Mouse (Mus musculus): ENCODE data around the gene Tpgs1. TPM values are rescaled to one million over a fixed set of nuclear protein-coding genes. Genes with fewer than 3 reads are reported as not detected.

Gene Tpgs1
- polyA plus RNA-seq, 1 experiment = 36.2 TPM

GRCm38 (mm10) chr10:79638486-79639204 lies 30.5 kb upstream of the Tpgs1 start:
- TF ChIP-seq CTCF (IDR thresholded peaks at IDR 0.05; ENCODE audit: low read depth, low read length) (no peak), POLR2A (IDR thresholded peaks at IDR 0.05; ENCODE audit: borderline replicate concordance, low read depth, low read length) (no peak)
- no peak overlapping the region for H3K4me3 ChIP-seq (ENCODE audit: insufficient read depth, low read length)
- no peak overlapping the region for H3K27ac ChIP-seq (ENCODE audit: insufficient read depth, low read depth, low read length)

GRCm38 (mm10) chr10:79645711-79646110 lies 23.5 kb upstream of the Tpgs1 start, which contains the start of gene Odf3l2:
Gene Odf3l2, minus strand, starts transcription at chr10:79645738.
- TF ChIP-seq POLR2A (IDR thresholded peaks at IDR 0.05; ENCODE audit: borderline replicate concordance, low read depth, low read length) (no peak), CTCF (IDR thresholded peaks at IDR 0.05; ENCODE audit: low read depth, low read length) (no peak)
- Histone ChIP-seq H3K4me3 (ENCODE audit: insufficient read depth, low read length) (no peak within 1 kb of the TSS), H3K27ac (ENCODE audit: insufficient read depth, low read depth, low read length) (no peak within 1 kb of the TSS), H3K4me1 (ENCODE audit: control insufficient read depth, insufficient read depth, low read length) (no peaks in the 10 kb centered on the region)

More at GRCm38 (mm10) chr10:79638486-79639204, 30.5 kb upstream of the Tpgs1 start:
- H3K4me1 ChIP-seq (ENCODE audit: control insufficient read depth, insufficient read depth, low read length) = peaks cover 25% of the 10 kb centered on the region

- TF ChIP-seq POLR2A (IDR thresholded peaks at IDR 0.05; ENCODE audit: borderline replicate concordance, low read depth, low read length) (no peak), CTCF (IDR thresholded peaks at IDR 0.05; ENCODE audit: low read depth, low read length) (peak; percentile 57)
- Histone ChIP-seq H3K27ac (ENCODE audit: insufficient read depth, low read depth, low read length) (no peak overlapping the region), H3K4me3 (ENCODE audit: insufficient read depth, low read length) (no peak overlapping the region), H3K4me1 (ENCODE audit: control insufficient read depth, insufficient read depth, low read length) (no peaks in the 10 kb centered on the region)
These were observed 20.0 kb upstream of the Tpgs1 start for GRCm38 (mm10) chr10:79649070-79649751.

- 0 out of 2 replicates have a peak, but pooled peaks cover under 1% of the 10 kb centered on the region for H3K4me1 ChIP-seq (ENCODE audit: control insufficient read depth, insufficient read depth, low read length)
- TF ChIP-seq POLR2A (IDR thresholded peaks at IDR 0.05; ENCODE audit: borderline replicate concordance, low read depth, low read length) (no peak), CTCF (IDR thresholded peaks at IDR 0.05; ENCODE audit: low read depth, low read length) (no peak)
- no peak overlapping the region for H3K27ac ChIP-seq (ENCODE audit: insufficient read depth, low read depth, low read length)
- H3K4me3 ChIP-seq (ENCODE audit: insufficient read depth, low read length) = no peak overlapping the region
These were observed 16.4 kb upstream of the Tpgs1 start for GRCm38 (mm10) chr10:79652789-79653188.

GRCm38 (mm10) chr10:79654946-79655395 lies 14.2 kb upstream of the Tpgs1 start:
- Histone ChIP-seq H3K4me3 (ENCODE audit: insufficient read depth, low read length) (no peak overlapping the region), H3K4me1 (ENCODE audit: control insufficient read depth, insufficient read depth, low read length) (0 out of 2 replicates have a peak, but pooled peaks cover 4% of the 10 kb centered on the region), H3K27ac (ENCODE audit: insufficient read depth, low read depth, low read length) (no peak overlapping the region)
- TF ChIP-seq CTCF (IDR thresholded peaks at IDR 0.05; ENCODE audit: low read depth, low read length) (no peak), POLR2A (IDR thresholded peaks at IDR 0.05; ENCODE audit: borderline replicate concordance, low read depth, low read length) (no peak)

- no peak overlapping the region for H3K4me3 ChIP-seq (ENCODE audit: insufficient read depth, low read length)
- TF ChIP-seq CTCF (IDR thresholded peaks at IDR 0.05; ENCODE audit: low read depth, low read length) (no peak), POLR2A (IDR thresholded peaks at IDR 0.05; ENCODE audit: borderline replicate concordance, low read depth, low read length) (no peak)
- H3K4me1 ChIP-seq (ENCODE audit: control insufficient read depth, insufficient read depth, low read length) = 0 out of 2 replicates have a peak, but pooled peaks cover 4% of the 10 kb centered on the region
- no peak overlapping the region for H3K27ac ChIP-seq (ENCODE audit: insufficient read depth, low read depth, low read length)
These were observed 10.3 kb upstream of the Tpgs1 start for GRCm38 (mm10) chr10:79658829-79659228.

GRCm38 (mm10) chr10:79660298-79660697 lies 8.9 kb upstream of the Tpgs1 start:
- Histone ChIP-seq H3K4me1 (ENCODE audit: control insufficient read depth, insufficient read depth, low read length) (0 out of 2 replicates have a peak, but pooled peaks cover 4% of the 10 kb centered on the region), H3K27ac (ENCODE audit: insufficient read depth, low read depth, low read length) (no peak overlapping the region), H3K4me3 (ENCODE audit: insufficient read depth, low read length) (no peak overlapping the region)
- no peak for TF ChIP-seq CTCF (IDR thresholded peaks at IDR 0.05; ENCODE audit: low read depth, low read length)
- TF ChIP-seq POLR2A (IDR thresholded peaks at IDR 0.05; ENCODE audit: borderline replicate concordance, low read depth, low read length) = no peak

GRCm38 (mm10) chr10:79661861-79662260 lies 7.3 kb upstream of the Tpgs1 start:
- Histone ChIP-seq H3K4me3 (ENCODE audit: insufficient read depth, low read length) (no peak overlapping the region), H3K27ac (ENCODE audit: insufficient read depth, low read depth, low read length) (no peak overlapping the region), H3K4me1 (ENCODE audit: control insufficient read depth, insufficient read depth, low read length) (peaks cover 12% of the 10 kb centered on the region)
- TF ChIP-seq CTCF (IDR thresholded peaks at IDR 0.05; ENCODE audit: low read depth, low read length) (no peak), POLR2A (IDR thresholded peaks at IDR 0.05; ENCODE audit: borderline replicate concordance, low read depth, low read length) (no peak)

- H3K27ac ChIP-seq (ENCODE audit: insufficient read depth, low read depth, low read length) = no peak within 1 kb of the TSS
- TF ChIP-seq CTCF (IDR thresholded peaks at IDR 0.05; ENCODE audit: low read depth, low read length) = peak; percentile 66
- no peak for TF ChIP-seq POLR2A (IDR thresholded peaks at IDR 0.05; ENCODE audit: borderline replicate concordance, low read depth, low read length)
- H3K4me1 ChIP-seq (ENCODE audit: control insufficient read depth, insufficient read depth, low read length) = peaks cover 8% of the 10 kb centered on the region
- H3K4me3 ChIP-seq (ENCODE audit: insufficient read depth, low read length) = no peak within 1 kb of the TSS
These were observed 5.0 kb upstream of the Tpgs1 start, which contains the start of gene Madcam1 for GRCm38 (mm10) chr10:79664131-79664665. Gene Madcam1, plus strand, starts transcription at chr10:79664559.
